Mouse (Mus musculus) liver, embryonic 13.5 days (tissue): Measurements from ENCODE around the gene Prss48. TPM values are rescaled to one million over a fixed set of nuclear protein-coding genes. Genes with fewer than 3 reads are reported as not detected.

Experiments used
- ATAC-seq: fragments of 200-750 bp; cut with Nextera tagmentation; 2 replicates; pipeline ENCODE4 v1.8.0; 2017; ENCODE audit warnings: low read depth, mild to moderate bottlenecking, moderate number of reproducible peaks, moderate library complexity
- DNase-seq: peaks from one replicate; pipeline ENCODE4 v3.0.0; 2022
- H3K27ac ChIP-seq: fragments of 300-500 bp; sonication (generic); 2 replicates; pipeline ENCODE4 v1.5.1; 2015; ENCODE audit warnings: moderate library complexity, mild to moderate bottlenecking, inconsistent platforms
- H3K27me3 ChIP-seq: fragments of 300-500 bp; sonication (generic); 2 replicates; pipeline ENCODE4 v1.6.1; 2015; ENCODE audit warnings: mild to moderate bottlenecking, inconsistent platforms
- H3K36me3 ChIP-seq: fragments of 300-500 bp; sonication (generic); 2 replicates; pipeline ENCODE4 v1.6.1; 2015; ENCODE audit warnings: mild to moderate bottlenecking, inconsistent platforms
- H3K4me1 ChIP-seq: fragments of 300-500 bp; sonication (generic); replicated peaks from 2 replicates; pipeline ENCODE4 v1.6.1; 2015; ENCODE audit warnings: inconsistent platforms
- H3K4me2 ChIP-seq: fragments of 300-500 bp; sonication (generic); 2 replicates; pipeline ENCODE4 v1.6.1; 2015; ENCODE audit warnings: inconsistent platforms, mild to moderate bottlenecking, moderate library complexity
- H3K4me3 ChIP-seq: fragments of 300-500 bp; sonication (generic); replicated peaks from 2 replicates; pipeline ENCODE4 v1.5.1; 2015; ENCODE audit warnings: mild to moderate bottlenecking, inconsistent platforms
- H3K9ac ChIP-seq: fragments of 300-500 bp; sonication (generic); 2 replicates; pipeline ENCODE4 v1.6.1; 2015; ENCODE audit warnings: mild to moderate bottlenecking, inconsistent platforms
- H3K9me3 ChIP-seq: fragments of 300-500 bp; sonication (generic); replicated peaks from 2 replicates; pipeline ENCODE4 v1.6.1; 2016; ENCODE audit warnings: inconsistent platforms
- WGBS: fragments of 180-500 bp; shearing (Covaris S2); methylation state at CpG from one replicate; pipeline ENCODE4 v1.1.7; 2015; ENCODE audit not compliant: insufficient replicate concordance; 5-methylcytosine and 5-hydroxymethylcytosine counted together
- polyA plus RNA-seq: library from polyadenylated mRNA; unstranded; fragments of >200 nt; fragmentation: Nextera tagmentation; extraction: Ambion mirVana; gene quantifications from 2 replicates; pipeline ENCODE4 v1.2.1, GENCODE M21; 2015

The Prss48 gene
- polyA plus RNA-seq, 1 experiment from 2014 or later, result not detected

- 85% methylated on average over 20 of the region's 20 CpGs for WGBS
- Histone ChIP-seq H3K27ac (no peak overlapping the region), H3K4me3 (no peak overlapping the region), H3K27me3 (no peaks in the 10 kb centered on the region), H3K9me3 (no peaks in the 10 kb centered on the region), H3K4me2 (no peak overlapping the region), H3K9ac (no peak overlapping the region), H3K4me1 (peaks cover 8% of the 10 kb centered on the region; the same call in 1 of the 2 replicates), H3K36me3 (0 out of 2 replicates have a peak, but pooled peaks cover 8% of the 10 kb centered on the region)
- ATAC-seq, result no peak
- no peak for DNase-seq
Observed at GRCm38 (mm10) chr3:86025341-86026137, 23.2 kb upstream of the Prss48 start.

GRCm38 (mm10) chr3:86024065-86024795, 21.9 kb upstream of the Prss48 start:
- Histone ChIP-seq H3K4me3 (no peak overlapping the region), H3K9me3 (no peaks in the 10 kb centered on the region), H3K27ac (no peak overlapping the region), H3K4me2 (no peak overlapping the region), H3K4me1 (peaks cover 10% of the 10 kb centered on the region), H3K36me3 (0 out of 2 replicates have a peak, but pooled peaks cover 8% of the 10 kb centered on the region), H3K27me3 (no peaks in the 10 kb centered on the region), H3K9ac (no peak overlapping the region)
- 80% methylated on average over 12 of the region's 12 CpGs for WGBS
- no peak for ATAC-seq
- no peak for DNase-seq

DNA sequence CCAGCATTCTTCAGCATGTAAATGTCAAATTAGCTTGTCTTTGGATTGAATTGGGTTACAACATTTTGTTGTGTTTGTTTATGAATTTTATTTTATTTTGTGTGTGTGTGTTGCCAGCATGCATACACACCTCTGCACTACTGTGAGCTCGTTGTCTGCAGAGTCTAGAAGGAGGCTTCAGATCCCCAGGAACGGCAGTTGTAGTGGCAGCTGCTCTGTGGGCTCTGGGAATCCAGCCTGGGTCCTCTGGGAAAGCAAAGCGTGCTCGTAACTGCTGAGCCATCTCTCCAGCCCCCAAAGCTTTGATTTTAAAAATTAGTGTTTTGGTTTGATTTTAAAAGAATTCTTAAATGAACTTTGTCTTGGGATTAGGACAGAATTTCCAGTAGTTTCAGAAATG, 19.4 kb upstream of the Prss48 start:
- no peak overlapping the region for H3K4me3 ChIP-seq
- H3K4me1 ChIP-seq, result peaks cover 9% of the 10 kb centered on the region; the same call in 1 of the 2 replicates
- H3K4me2 ChIP-seq, result no peak overlapping the region
- WGBS, result 78% methylated on average over 4 of the region's 4 CpGs
- H3K27me3 ChIP-seq, result no peaks in the 10 kb centered on the region
- no peak for DNase-seq
- no peak overlapping the region for H3K9ac ChIP-seq
- H3K9me3 ChIP-seq, result no peaks in the 10 kb centered on the region
- 0 out of 2 replicates have a peak, but pooled peaks cover 8% of the 10 kb centered on the region for H3K36me3 ChIP-seq
- no peak overlapping the region for H3K27ac ChIP-seq
- ATAC-seq, result no peak

- 67% methylated on average over 16 of the region's 16 CpGs for WGBS
- Histone ChIP-seq H3K36me3 (0 out of 2 replicates have a peak, but pooled peaks cover 8% of the 10 kb centered on the region), H3K9ac (no peak overlapping the region), H3K27me3 (no peaks in the 10 kb centered on the region), H3K4me3 (no peak overlapping the region), H3K9me3 (no peaks in the 10 kb centered on the region), H3K4me2 (no peak overlapping the region), H3K27ac (no peak overlapping the region), H3K4me1 (peaks cover 9% of the 10 kb centered on the region; the same call in 1 of the 2 replicates)
- ATAC-seq (no peak), DNase-seq (no peak)
Observed at GRCm38 (mm10) chr3:86020921-86021650, 18.8 kb upstream of the Prss48 start.

DNA sequence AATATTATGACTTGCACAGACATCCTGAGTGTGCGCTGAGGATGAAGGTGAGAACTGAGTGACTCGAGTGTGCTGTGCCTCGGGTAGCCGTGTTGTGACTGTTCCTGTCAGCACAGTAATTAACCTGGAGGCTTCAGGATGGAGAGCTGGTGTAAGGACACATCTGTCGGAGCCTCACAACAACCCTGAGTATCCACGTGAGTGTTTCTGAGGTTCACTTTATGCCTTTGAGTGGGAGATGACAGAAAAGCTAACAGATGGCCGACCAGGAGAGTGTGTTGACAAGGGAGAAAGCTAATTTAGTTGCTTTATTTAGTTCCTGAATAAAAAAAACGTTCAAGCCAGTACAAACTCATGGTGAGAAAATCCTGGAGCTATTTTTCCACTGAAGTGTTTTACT, 15.2 kb upstream of the Prss48 start:
- no peaks in the 10 kb centered on the region for H3K9me3 ChIP-seq
- no peaks in the 10 kb centered on the region for H3K27me3 ChIP-seq
- DNase-seq, result no peak
- H3K4me3 ChIP-seq, result no peak overlapping the region
- no peak for ATAC-seq
- 67% methylated on average over 8 of the region's 8 CpGs for WGBS
- H3K4me1 ChIP-seq, result peaks cover 9% of the 10 kb centered on the region; the same call in 1 of the 2 replicates
- no peaks in the 10 kb centered on the region for H3K36me3 ChIP-seq
- no peak overlapping the region for H3K9ac ChIP-seq
- H3K4me2 ChIP-seq, result no peak overlapping the region
- H3K27ac ChIP-seq, result no peak overlapping the region

- Histone ChIP-seq H3K27me3 (no peaks in the 10 kb centered on the region), H3K36me3 (no peaks in the 10 kb centered on the region), H3K4me1 (peaks cover 9% of the 10 kb centered on the region; the same call in 1 of the 2 replicates), H3K27ac (no peak overlapping the region), H3K4me3 (no peak overlapping the region), H3K4me2 (no peak overlapping the region), H3K9ac (no peak overlapping the region), H3K9me3 (no peaks in the 10 kb centered on the region)
- ATAC-seq, result no peak
- DNase-seq, result no peak
- 69% methylated on average over 1 of the region's 1 CpGs for WGBS
Observed at GRCm38 (mm10) chr3:86016965-86017364, 14.7 kb upstream of the Prss48 start.

DNA sequence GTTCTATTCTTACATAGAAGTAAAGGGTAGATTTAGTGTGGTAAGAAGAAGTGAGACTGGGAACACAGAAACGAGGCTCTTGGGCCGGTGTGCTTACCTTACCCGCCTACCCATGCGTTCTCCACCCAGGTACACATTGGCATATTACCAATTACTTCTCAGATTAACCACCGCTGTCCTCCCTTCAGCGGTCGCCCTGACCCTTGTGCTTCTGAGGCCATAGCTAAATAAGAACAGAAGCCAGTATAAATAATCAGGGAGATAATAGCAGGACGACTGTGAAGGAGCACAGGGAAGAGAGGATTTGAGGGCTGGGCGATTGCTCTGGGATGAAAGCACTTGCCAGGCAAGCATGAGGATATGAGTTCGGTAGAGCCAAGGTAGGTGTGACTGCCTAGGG, 11.5 kb upstream of the Prss48 start:
- Histone ChIP-seq H3K9ac (no peak overlapping the region), H3K36me3 (no peaks in the 10 kb centered on the region), H3K4me2 (no peak overlapping the region), H3K4me1 (0 out of 2 replicates have a peak, but pooled peaks cover 10% of the 10 kb centered on the region), H3K27me3 (no peaks in the 10 kb centered on the region), H3K9me3 (no peaks in the 10 kb centered on the region), H3K27ac (no peak overlapping the region), H3K4me3 (no peak overlapping the region)
- no peak for ATAC-seq
- 76% methylated on average over 10 of the region's 10 CpGs for WGBS
- no peak for DNase-seq

DNA sequence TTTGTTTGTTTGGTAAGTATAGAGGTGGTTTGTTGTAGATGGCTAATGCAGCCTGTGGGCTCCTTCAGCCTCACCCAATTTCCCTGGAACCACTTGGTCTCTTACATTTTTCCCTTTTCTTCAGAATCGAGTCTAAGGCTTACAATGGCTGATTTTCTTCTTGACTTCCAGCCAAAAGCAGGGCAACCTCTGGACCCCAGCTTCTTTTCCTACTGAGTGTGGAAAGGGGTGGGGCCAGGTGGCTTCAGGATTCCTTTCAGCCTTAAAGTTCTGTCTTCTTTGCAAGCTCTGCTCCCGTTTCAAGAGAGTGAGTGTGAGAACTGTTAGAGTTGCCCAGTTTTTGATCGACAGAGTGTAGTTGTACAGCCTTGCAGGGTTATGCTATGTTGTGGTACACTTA, 9.5 kb upstream of the Prss48 start:
- H3K27me3 ChIP-seq, result no peaks in the 10 kb centered on the region
- H3K36me3 ChIP-seq, result peaks cover 7% of the 10 kb centered on the region
- DNase-seq (no peak), ATAC-seq (no peak)
- H3K9ac ChIP-seq, result no peak overlapping the region
- H3K27ac ChIP-seq, result no peak overlapping the region
- 59% methylated on average over 3 of the region's 3 CpGs for WGBS
- H3K9me3 ChIP-seq, result no peaks in the 10 kb centered on the region
- 0 out of 2 replicates have a peak, but pooled peaks cover 7% of the 10 kb centered on the region for H3K4me1 ChIP-seq
- H3K4me3 ChIP-seq, result no peak overlapping the region
- H3K4me2 ChIP-seq, result no peak overlapping the region

- H3K9ac ChIP-seq, result no peak overlapping the region
- ATAC-seq, result no peak
Observed at GRCm38 (mm10) chr3:86011373-86011772, 9.1 kb upstream of the Prss48 start.

DNA sequence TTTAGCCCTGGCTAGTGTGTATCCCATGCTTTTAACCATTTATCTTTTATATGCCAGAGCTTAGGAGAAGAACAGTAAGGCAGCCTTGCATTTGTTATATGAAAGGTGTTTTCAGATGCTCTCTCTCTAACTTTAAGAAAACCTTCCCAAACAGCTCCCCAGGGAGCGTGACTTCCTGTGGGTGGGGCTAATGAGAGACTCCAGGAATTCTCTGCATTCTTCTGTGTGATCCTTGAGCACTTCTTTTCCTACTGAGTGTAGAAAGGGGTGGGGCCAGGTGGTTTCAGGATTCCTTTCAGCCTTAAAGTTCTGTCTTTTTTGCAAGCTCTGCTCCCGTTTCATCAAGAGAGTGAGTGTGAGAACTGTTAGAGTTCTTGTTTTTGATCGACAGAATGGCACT, 8.3 kb upstream of the Prss48 start:
- Histone ChIP-seq H3K4me1 (0 out of 2 replicates have a peak, but pooled peaks cover 7% of the 10 kb centered on the region), H3K9ac (no peak overlapping the region), H3K4me2 (no peak overlapping the region), H3K9me3 (no peaks in the 10 kb centered on the region), H3K4me3 (no peak overlapping the region), H3K27ac (no peak overlapping the region), H3K27me3 (no peaks in the 10 kb centered on the region), H3K36me3 (peaks cover 7% of the 10 kb centered on the region)
- WGBS, result 64% methylated on average over 3 of the region's 3 CpGs
- no peak for ATAC-seq
- no peak for DNase-seq

More at GRCm38 (mm10) chr3:86011373-86011772, 9.1 kb upstream of the Prss48 start:
- no peak overlapping the region for H3K27ac ChIP-seq
- no peaks in the 10 kb centered on the region for H3K27me3 ChIP-seq
- H3K36me3 ChIP-seq, result peaks cover 7% of the 10 kb centered on the region
- H3K4me2 ChIP-seq, result no peak overlapping the region
- no peak overlapping the region for H3K4me3 ChIP-seq
- no peak for DNase-seq
- H3K4me1 ChIP-seq, result 0 out of 2 replicates have a peak, but pooled peaks cover 7% of the 10 kb centered on the region
- 74% methylated on average over 6 of the region's 6 CpGs for WGBS
- no peaks in the 10 kb centered on the region for H3K9me3 ChIP-seq

DNA sequence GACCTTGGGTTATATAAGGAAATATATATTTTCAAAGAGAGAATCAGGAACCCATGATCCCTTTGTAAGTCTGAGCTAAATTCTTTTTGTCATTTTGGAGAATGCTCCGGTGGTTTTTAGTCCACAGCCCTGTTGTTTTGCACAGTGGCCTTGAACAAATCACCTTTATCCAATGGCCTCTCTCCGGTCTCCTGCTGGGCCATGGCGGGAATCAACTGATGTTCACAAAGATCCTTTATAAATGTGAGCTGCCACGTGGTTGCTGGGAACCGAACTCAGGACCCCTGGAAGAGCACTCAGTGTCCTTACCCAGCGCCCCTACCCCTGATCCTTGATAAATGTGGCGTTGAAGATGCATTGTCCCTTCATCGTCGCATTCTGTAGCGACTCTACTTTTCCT, 2.5 kb upstream of the Prss48 start:
- DNase-seq (no peak), ATAC-seq (no peak)
- peaks cover 13% of the 10 kb centered on the region for H3K36me3 ChIP-seq
- H3K9ac ChIP-seq, result no peak overlapping the region
- no peak overlapping the region for H3K4me2 ChIP-seq
- no peaks in the 10 kb centered on the region for H3K27me3 ChIP-seq
- 87% methylated on average over 10 of the region's 10 CpGs for WGBS
- H3K27ac ChIP-seq, result no peak overlapping the region
- H3K9me3 ChIP-seq, result no peaks in the 10 kb centered on the region
- H3K4me1 ChIP-seq, result peaks cover 25% of the 10 kb centered on the region
- H3K4me3 ChIP-seq, result no peak overlapping the region
